Mouse (Mus musculus) E14TG2a.4 (cell line): ENCODE measurements around the gene Syngap1.

Source experiments
- CTCF ChIP-seq: conservative IDR thresholded peaks from 2 replicates; pipeline ENCODE4 v1.5.1; 2014; ENCODE audit warnings: low read length
- NANOG ChIP-seq: IDR thresholded peaks from 2 replicates; pipeline ENCODE4 v1.6.1; 2014; ENCODE audit warnings: borderline replicate concordance, low read length, mixed read lengths
- POU5F1 ChIP-seq: IDR thresholded peaks from 2 replicates; pipeline ENCODE4 v1.6.1; 2014; ENCODE audit warnings: low read length, borderline replicate concordance

DNA sequence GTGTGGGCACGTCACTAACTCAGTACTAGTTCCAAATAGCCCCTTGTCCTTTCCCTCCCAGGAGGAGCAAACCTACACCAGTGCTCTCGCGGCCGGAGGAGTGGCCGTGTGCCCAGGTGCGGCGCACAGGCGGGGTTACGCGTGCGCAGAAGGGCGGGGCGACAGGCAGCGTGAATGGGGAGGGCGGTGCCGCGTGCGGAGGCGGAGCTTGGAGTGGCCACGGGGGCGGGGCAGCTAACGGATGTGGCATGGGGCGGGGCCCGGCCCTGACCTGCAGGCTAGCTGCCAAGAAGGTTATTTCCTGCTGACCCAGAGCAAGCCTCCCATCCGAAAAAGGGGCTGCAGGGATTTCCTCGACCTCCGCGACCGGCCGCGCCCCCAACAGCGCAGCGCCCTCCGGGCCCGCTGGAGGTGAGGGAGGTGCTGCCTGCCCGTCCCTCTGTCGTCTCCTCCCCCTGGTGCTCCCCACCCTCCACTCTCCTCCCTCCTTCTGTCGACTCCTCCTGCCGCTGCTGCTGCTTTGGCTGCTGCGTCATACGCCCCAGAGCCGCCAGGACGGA, 8.1 kb upstream of the Syngap1 start, which contains the start of gene Phf1:
- TF ChIP-seq CTCF (no peak), NANOG (no peak), POU5F1 (no peak)
